Mouse (Mus musculus) limb, embryonic 10.5 days (tissue): ENCODE results near the gene Arsa. TPM values are rescaled to one million over a fixed set of nuclear protein-coding genes. Genes with fewer than 3 reads are reported as not detected.

Source experiments
- DNase-seq: peaks from one replicate; pipeline ENCODE4 v3.0.0-alpha.2; 2017; ENCODE audit warnings: low spot score
- H3K27ac ChIP-seq: fragments of 300-500 bp; sonication (generic); 2 replicates; pipeline ENCODE4 v1.5.1; 2016; ENCODE audit warnings: mild to moderate bottlenecking
- H3K27me3 ChIP-seq: fragments of 300-500 bp; sonication (generic); 2 replicates; pipeline ENCODE4 v1.6.1; 2016; ENCODE audit warnings: low read depth, mild to moderate bottlenecking; ENCODE audit not compliant: poor library complexity, severe bottlenecking
- H3K36me3 ChIP-seq: fragments of 300-500 bp; sonication (generic); 2 replicates; pipeline ENCODE4 v1.6.1; 2016; ENCODE audit warnings: mild to moderate bottlenecking, moderate library complexity
- H3K4me1 ChIP-seq: fragments of 300-500 bp; sonication (generic); 2 replicates; pipeline ENCODE4 v1.6.1; 2016
- H3K4me3 ChIP-seq: fragments of 300-500 bp; sonication (generic); 2 replicates; pipeline ENCODE4 v1.5.1; 2016; ENCODE audit warnings: mild to moderate bottlenecking, moderate library complexity
- H3K9me3 ChIP-seq: fragments of 300-500 bp; sonication (generic); replicated peaks from 2 replicates; pipeline ENCODE4 v1.6.1; 2016; ENCODE audit warnings: mild to moderate bottlenecking
- WGBS: fragments of 180-500 bp; shearing (Covaris S2); methylation state at CpG from one replicate; pipeline ENCODE4 v1.1.7; 2016; 5-methylcytosine and 5-hydroxymethylcytosine counted together
- polyA plus RNA-seq: library from polyadenylated mRNA; unstranded; fragments of >200 nt; fragmentation: Nextera tagmentation; extraction: Ambion mirVana; gene quantifications from 2 replicates; pipeline ENCODE4 v1.2.1, GENCODE M21; 2016

Gene Arsa
- 9.6 and 11.2 TPM in 2 replicates for polyA plus RNA-seq

DNA sequence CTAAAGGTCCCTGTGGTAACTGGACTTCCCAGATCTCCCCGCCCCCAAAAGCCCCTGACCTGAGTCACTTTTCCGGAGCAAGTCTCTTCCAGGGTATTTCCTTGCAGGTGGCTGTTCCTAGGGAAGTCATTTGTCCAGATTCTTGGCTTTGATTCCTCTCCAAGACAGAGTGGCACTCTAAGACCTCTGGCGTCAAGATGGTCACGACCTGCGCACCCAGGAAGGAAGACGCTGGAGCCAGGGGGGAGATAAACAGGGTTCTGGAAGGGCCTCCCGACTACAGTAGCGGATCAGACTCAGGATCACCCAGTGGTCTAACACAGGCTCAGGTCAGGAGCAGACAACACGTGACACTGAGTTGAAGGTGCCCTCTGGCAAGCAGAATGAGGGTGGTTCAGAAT, at the start of gene Arsa:
Gene Arsa, minus strand, starts transcription at position 335 of the 401 bp plus-strand sequence.
- 30% methylated on average over 9 of the region's 9 CpGs for WGBS
- peak within 1 kb of the TSS; percentile 59 for H3K4me3 ChIP-seq
- H3K36me3 ChIP-seq: 0 out of 2 replicates have a peak, but pooled peaks cover 3% of the 10 kb centered on the region
- H3K27me3 ChIP-seq: no peaks in the 10 kb centered on the region
- peak within 1 kb of the TSS; percentile 83 for H3K27ac ChIP-seq
- peaks cover 15% of the 10 kb centered on the region for H3K4me1 ChIP-seq
- no peak for DNase-seq
- no peaks in the 10 kb centered on the region for H3K9me3 ChIP-seq

GRCm38 (mm10) chr15:89526776-89527325, 49.6 kb upstream of the Arsa start:
- Histone ChIP-seq H3K4me3 (no peak overlapping the region), H3K27ac (no peak overlapping the region), H3K27me3 (peaks cover 50% of the 10 kb centered on the region), H3K4me1 (peaks cover 12% of the 10 kb centered on the region), H3K9me3 (no peaks in the 10 kb centered on the region), H3K36me3 (0 out of 2 replicates have a peak, but pooled peaks cover 2% of the 10 kb centered on the region)
- WGBS: 93% methylated on average over 19 of the region's 19 CpGs
- no peak for DNase-seq

- 82% methylated on average over 7 of the region's 7 CpGs for WGBS
- H3K4me3 ChIP-seq: no peak overlapping the region
- no peak overlapping the region for H3K27ac ChIP-seq
- no peaks in the 10 kb centered on the region for H3K9me3 ChIP-seq
- H3K4me1 ChIP-seq: peaks cover 12% of the 10 kb centered on the region
- H3K27me3 ChIP-seq: peaks cover 50% of the 10 kb centered on the region
- no peaks in the 10 kb centered on the region for H3K36me3 ChIP-seq
- DNase-seq: no peak
These were observed 48.7 kb upstream of the Arsa start for GRCm38 (mm10) chr15:89525896-89526295.

DNA sequence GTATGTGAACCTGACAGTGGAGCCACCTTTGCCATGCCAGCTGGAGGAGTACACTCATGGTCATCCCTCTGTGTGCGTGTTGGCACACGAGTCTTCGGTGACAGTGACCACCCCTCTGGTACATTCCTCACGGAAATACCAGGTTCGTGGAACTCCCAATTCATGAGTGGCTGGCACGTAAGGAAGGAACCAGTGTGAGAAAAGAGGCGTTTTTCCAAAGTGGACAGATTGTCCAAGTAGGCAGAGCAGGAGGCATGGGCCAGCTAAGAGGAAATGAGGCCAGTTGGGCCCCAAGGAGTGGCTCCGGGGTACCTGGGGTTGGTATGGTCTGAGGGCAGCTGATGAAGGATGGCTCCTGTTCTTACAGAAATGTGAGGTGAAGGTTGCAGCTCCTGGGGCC, 48.2 kb upstream of the Arsa start:
- no peaks in the 10 kb centered on the region for H3K9me3 ChIP-seq
- peaks cover 48% of the 10 kb centered on the region for H3K27me3 ChIP-seq
- no peak overlapping the region for H3K4me3 ChIP-seq
- peaks cover 12% of the 10 kb centered on the region for H3K4me1 ChIP-seq
- no peaks in the 10 kb centered on the region for H3K36me3 ChIP-seq
- peak; percentile 25 for DNase-seq
- H3K27ac ChIP-seq: no peak overlapping the region
- 92% methylated on average over 8 of the region's 8 CpGs for WGBS

- DNase-seq: peak; percentile 28
- H3K27me3 ChIP-seq: peaks cover 48% of the 10 kb centered on the region
- peak overlapping the region; percentile 72 for H3K4me3 ChIP-seq
- H3K27ac ChIP-seq: no peak overlapping the region
- peaks cover 12% of the 10 kb centered on the region for H3K4me1 ChIP-seq
- H3K9me3 ChIP-seq: no peaks in the 10 kb centered on the region
- H3K36me3 ChIP-seq: no peaks in the 10 kb centered on the region
- WGBS: 68% methylated on average over 8 of the region's 8 CpGs
These were observed 47.6 kb upstream of the Arsa start for GRCm38 (mm10) chr15:89524611-89525415.

DNA sequence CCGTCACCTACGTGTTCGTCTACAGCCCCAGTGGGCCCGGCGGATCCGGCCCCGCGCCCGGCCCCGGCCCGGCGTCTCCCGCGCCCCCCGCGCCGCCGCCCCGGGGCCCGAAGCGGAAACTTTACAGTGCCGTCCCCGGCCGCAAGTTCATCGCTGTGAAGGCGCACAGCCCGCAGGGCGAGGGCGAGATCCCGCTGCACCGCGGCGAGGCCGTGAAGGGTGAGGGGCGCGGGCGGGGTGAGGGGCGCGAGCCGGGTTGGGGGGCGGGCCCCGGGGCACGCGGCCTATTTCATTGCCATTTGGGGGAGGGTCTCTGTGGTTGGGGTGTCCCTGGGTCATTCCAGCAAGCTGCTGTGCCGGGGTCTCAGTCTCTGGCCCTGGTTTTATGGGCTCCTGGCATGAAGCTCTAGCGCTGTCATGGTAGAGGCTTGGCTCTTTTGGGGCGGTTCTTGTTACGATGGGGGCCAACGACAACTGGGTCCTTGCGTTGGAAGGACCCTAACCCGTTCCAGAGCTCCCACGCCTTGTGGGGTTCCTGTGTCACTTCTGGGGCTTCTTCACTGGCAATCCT, 46.9 kb upstream of the Arsa start:
- Histone ChIP-seq H3K36me3 (no peaks in the 10 kb centered on the region), H3K9me3 (no peaks in the 10 kb centered on the region), H3K27ac (peak overlapping the region; percentile 67), H3K27me3 (peaks cover 48% of the 10 kb centered on the region), H3K4me1 (peaks cover 12% of the 10 kb centered on the region), H3K4me3 (peak overlapping the region; percentile 72)
- 6% methylated on average over 49 of the region's 52 CpGs for WGBS
- DNase-seq: peak; percentile 53

DNA sequence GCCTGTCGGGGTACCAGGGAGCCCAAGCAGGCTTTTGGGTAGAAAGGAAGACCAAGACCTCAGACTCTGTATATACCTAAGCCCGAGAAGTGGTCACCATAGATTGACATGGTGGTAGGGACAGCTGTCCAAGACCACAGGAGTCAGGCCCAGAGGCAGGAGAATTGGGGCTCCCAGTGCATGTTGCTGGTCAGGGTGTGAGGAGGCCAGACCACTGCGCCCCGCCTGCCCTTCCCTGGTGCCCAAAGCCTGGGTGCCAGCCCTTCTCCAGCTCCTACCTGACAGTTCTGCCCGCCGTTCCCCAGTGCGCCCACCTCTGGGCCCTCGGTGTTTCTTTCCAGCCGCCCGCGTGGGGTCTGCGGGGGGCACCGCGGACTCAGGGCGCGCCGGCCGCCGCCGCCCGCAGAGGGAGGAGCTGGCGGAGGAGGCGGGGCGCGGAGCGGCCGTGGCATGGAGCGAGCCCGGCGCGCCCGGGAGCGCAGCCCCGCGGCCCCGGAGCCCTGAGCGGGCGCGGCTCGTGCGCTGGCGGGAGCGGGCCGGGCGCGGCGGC, 46.1 kb upstream of the Arsa start:
- Histone ChIP-seq H3K27ac (no peak overlapping the region), H3K36me3 (no peaks in the 10 kb centered on the region), H3K4me1 (peaks cover 12% of the 10 kb centered on the region), H3K9me3 (no peaks in the 10 kb centered on the region), H3K27me3 (peaks cover 48% of the 10 kb centered on the region), H3K4me3 (peak overlapping the region; percentile 72)
- WGBS: 13% methylated on average over 46 of the region's 47 CpGs
- peak; percentile 53 for DNase-seq

DNA sequence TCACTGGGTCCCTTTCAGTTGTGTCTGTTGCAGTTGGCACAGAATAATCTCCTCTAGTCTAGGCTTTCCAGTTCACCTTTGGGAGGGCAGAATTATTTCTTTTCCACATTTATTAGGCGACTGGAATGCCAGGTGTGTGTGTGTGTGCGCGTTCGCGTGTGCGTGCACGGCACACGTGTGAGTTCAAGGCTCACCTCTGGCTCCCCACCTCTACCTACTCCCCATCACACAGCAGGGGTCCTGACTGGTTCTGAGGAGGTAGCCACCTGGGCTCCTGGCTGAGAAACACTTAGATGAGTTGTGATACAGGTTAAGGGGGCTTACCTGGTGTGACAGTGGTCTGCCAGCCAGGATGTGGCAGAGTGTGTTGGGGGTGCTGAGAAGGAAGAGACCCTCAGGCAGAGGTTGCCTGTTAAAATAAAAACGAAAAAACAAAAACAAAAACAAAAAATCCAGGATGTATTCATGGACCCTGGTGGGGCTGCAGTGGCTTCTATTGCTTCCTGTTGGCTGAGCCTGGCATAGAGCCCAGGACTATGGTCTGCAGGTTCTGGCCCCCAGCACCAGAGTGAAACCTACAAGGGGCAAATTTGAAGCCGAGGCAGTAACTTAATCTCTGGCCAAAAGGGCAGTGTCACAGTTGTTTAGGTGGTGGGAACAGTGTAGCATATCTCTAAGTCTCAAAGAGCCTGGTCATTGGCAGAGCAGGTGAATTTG, 45.5 kb upstream of the Arsa start:
- 89% methylated on average over 10 of the region's 10 CpGs for WGBS
- peak overlapping the region; percentile 72; the same call in 1 of the 2 replicates for H3K4me3 ChIP-seq
- H3K27me3 ChIP-seq: peaks cover 48% of the 10 kb centered on the region
- H3K9me3 ChIP-seq: no peaks in the 10 kb centered on the region
- no peak overlapping the region for H3K27ac ChIP-seq
- H3K36me3 ChIP-seq: no peaks in the 10 kb centered on the region
- peaks cover 12% of the 10 kb centered on the region for H3K4me1 ChIP-seq
- DNase-seq: peak; percentile 26

DNA sequence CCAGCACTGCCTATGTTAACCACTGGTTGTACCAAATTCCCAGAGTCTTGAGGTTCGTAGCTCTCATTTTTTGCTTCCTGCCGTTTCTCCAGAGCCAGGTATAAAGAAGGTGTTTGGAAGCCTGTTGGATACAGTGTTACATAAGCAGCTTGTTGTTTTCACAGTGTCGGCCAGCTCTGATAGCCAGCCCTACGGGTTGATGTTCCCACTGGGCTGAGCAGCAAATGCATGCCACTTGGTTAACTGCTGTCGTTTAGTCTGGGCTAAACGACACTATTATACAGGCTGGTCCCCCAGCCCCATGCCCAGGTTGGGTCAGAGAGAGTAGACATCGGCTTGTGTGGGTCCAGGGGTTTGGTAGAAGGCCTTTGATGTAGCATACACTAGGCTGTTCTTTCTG, 44.7 kb upstream of the Arsa start:
- H3K36me3 ChIP-seq: no peaks in the 10 kb centered on the region
- WGBS: 62% methylated on average over 7 of the region's 7 CpGs
- H3K4me3 ChIP-seq: no peak overlapping the region
- peak; percentile 27 for DNase-seq
- H3K27me3 ChIP-seq: peaks cover 48% of the 10 kb centered on the region
- no peaks in the 10 kb centered on the region for H3K9me3 ChIP-seq
- H3K4me1 ChIP-seq: peaks cover 12% of the 10 kb centered on the region
- H3K27ac ChIP-seq: no peak overlapping the region

GRCm38 (mm10) chr15:89512679-89513078, 35.5 kb upstream of the Arsa start:
- Histone ChIP-seq H3K4me3 (no peak overlapping the region), H3K27me3 (no peaks in the 10 kb centered on the region), H3K27ac (no peak overlapping the region), H3K36me3 (no peaks in the 10 kb centered on the region), H3K4me1 (no peaks in the 10 kb centered on the region), H3K9me3 (no peaks in the 10 kb centered on the region)
- WGBS: 83% methylated on average over 4 of the region's 4 CpGs
- no peak for DNase-seq

DNA sequence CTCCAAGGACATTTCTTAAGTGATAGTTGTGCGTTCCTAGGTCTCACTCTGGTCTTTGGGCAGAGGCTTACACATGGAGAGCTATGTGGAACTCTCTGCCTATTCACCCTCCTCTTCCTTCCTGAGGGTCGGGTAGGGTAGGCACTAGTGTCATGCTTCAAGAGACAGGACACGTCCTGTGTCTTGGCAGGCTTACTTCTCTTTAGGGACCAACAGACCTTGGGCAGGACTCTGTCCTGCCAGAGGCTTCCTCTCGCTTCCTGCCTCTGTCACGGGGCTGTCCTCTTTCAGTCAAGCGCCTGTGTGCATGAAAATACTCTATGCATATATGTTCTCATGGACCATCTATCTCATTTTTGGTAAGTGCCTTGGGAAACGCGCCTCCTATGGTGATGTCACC, 30.5 kb upstream of the Arsa start:
- Histone ChIP-seq H3K27me3 (0 out of 2 replicates have a peak, but pooled peaks cover 6% of the 10 kb centered on the region), H3K36me3 (peaks cover 24% of the 10 kb centered on the region), H3K4me3 (no peak overlapping the region), H3K4me1 (peaks cover 9% of the 10 kb centered on the region), H3K9me3 (no peaks in the 10 kb centered on the region), H3K27ac (no peak overlapping the region)
- DNase-seq: no peak
- 89% methylated on average over 8 of the region's 8 CpGs for WGBS

DNA sequence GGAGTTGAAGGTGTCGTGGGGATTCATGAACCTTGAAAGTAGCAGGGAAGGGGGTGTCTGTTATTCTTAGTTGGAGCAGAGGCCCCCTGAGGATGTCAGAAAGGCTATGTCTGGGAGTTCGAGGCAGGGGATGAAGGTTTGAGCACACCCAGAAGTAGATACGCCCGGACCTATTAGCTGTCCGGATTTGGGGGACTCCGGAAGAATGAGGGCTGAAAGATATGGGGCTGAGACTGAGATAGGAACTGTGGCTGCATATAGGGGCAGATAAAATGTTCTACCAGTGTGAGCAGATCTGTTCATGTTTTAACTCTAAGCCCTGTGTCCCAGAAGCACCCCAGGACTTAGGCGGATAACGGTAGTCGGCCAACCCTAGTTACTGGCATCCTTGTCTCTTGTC, 27.6 kb upstream of the Arsa start:
- DNase-seq: no peak
- H3K36me3 ChIP-seq: peaks cover 24% of the 10 kb centered on the region

More for the DNA sequence above, 27.6 kb upstream of the Arsa start:
- H3K4me1 ChIP-seq: peaks cover 23% of the 10 kb centered on the region
- H3K27ac ChIP-seq: no peak overlapping the region
- no peaks in the 10 kb centered on the region for H3K9me3 ChIP-seq
- no peak overlapping the region for H3K4me3 ChIP-seq
- 92% methylated on average over 9 of the region's 9 CpGs for WGBS
- H3K27me3 ChIP-seq: peaks cover 23% of the 10 kb centered on the region
